Mouse (Mus musculus): ENCODE data around the gene Plek. TPM values are rescaled to one million over a fixed set of nuclear protein-coding genes. Genes with fewer than 3 reads are reported as not detected.

The Plek gene
- polyA plus RNA-seq, 1 experiment from 2014 or later = 3.7 TPM

- Histone ChIP-seq H3K4me2 (no peak overlapping the region), H3K9ac (no peak overlapping the region), H3K4me3 (replicated peaks) (no peak overlapping the region), H3K9me3 (no peaks in the 10 kb centered on the region), H3K36me3 (replicated peaks) (peaks cover 10% of the 10 kb centered on the region), H3K4me1 (peaks cover under 1% of the 10 kb centered on the region; the same call in 1 of the 2 replicates), H3K27ac (no peak overlapping the region), H3K27me3 (no peaks in the 10 kb centered on the region)
- ATAC-seq (ENCODE audit: low FRiP score) = no peak
- WGBS = 88% methylated on average over 6 of the region's 6 CpGs
Observed at GRCm38 (mm10) chr11:16957030-16957429, 95.2 kb downstream of the Plek start.

- Histone ChIP-seq H3K9ac (no peak overlapping the region), H3K27ac (no peak overlapping the region), H3K27me3 (no peaks in the 10 kb centered on the region), H3K4me3 (replicated peaks) (no peak overlapping the region), H3K4me1 (peaks cover 7% of the 10 kb centered on the region), H3K9me3 (no peaks in the 10 kb centered on the region), H3K4me2 (no peak overlapping the region), H3K36me3 (replicated peaks) (peaks cover 10% of the 10 kb centered on the region)
- WGBS = 89% methylated on average over 6 of the region's 6 CpGs
- ATAC-seq (ENCODE audit: low FRiP score) = no peak
Observed at GRCm38 (mm10) chr11:16956115-16956862, 95.9 kb downstream of the Plek start.

GRCm38 (mm10) chr11:16951761-16952010 lies 100.5 kb downstream of the Plek start:
- ATAC-seq (ENCODE audit: low FRiP score) = no peak
- H3K27ac ChIP-seq = peak overlapping the region; percentile 76

GRCm38 (mm10) chr11:16950976-16951760 lies 101.0 kb downstream of the Plek start, which contains the start of gene Fbxo48:
Gene Fbxo48 (plus strand): TSS chr11:16951375.
- H3K4me2 ChIP-seq = peak within 1 kb of the TSS; percentile 74

More at GRCm38 (mm10) chr11:16951761-16952010, 100.5 kb downstream of the Plek start:
- H3K4me1 ChIP-seq = peaks cover 7% of the 10 kb centered on the region
- H3K9me3 ChIP-seq = no peaks in the 10 kb centered on the region
- whole genome bisulfite sequencing = 7% methylated on average over 9 of the region's 9 CpGs
- H3K36me3 ChIP-seq (replicated peaks) = peaks cover 3% of the 10 kb centered on the region; the same call in 1 of the 2 replicates
- H3K9ac ChIP-seq = peak overlapping the region; percentile 70
- H3K27me3 ChIP-seq = no peaks in the 10 kb centered on the region
- H3K4me2 ChIP-seq = peak overlapping the region; percentile 74
- peak overlapping the region; percentile 66 for H3K4me3 ChIP-seq (replicated peaks)

GRCm38 (mm10) chr11:16950226-16950975 lies 101.8 kb downstream of the Plek start:
- Histone ChIP-seq H3K9me3 (no peaks in the 10 kb centered on the region), H3K4me1 (peaks cover 7% of the 10 kb centered on the region), H3K27me3 (no peaks in the 10 kb centered on the region), H3K4me2 (peak overlapping the region; percentile 74), H3K27ac (no peak overlapping the region), H3K4me3 (replicated peaks) (peak overlapping the region; percentile 66), H3K9ac (peak overlapping the region; percentile 36; the same call in 1 of the 2 replicates), H3K36me3 (replicated peaks) (no peaks in the 10 kb centered on the region; the same call in 1 of the 2 replicates)
- WGBS = 49% methylated on average over 13 of the region's 13 CpGs
- ATAC-seq (ENCODE audit: low FRiP score) = no peak

More at GRCm38 (mm10) chr11:16950976-16951760, 101.0 kb downstream of the Plek start, which contains the start of gene Fbxo48:
- Histone ChIP-seq H3K4me3 (replicated peaks) (peak within 1 kb of the TSS; percentile 66), H3K9ac (peak within 1 kb of the TSS; percentile 70), H3K9me3 (no peaks in the 10 kb centered on the region), H3K36me3 (replicated peaks) (no peaks in the 10 kb centered on the region; the same call in 1 of the 2 replicates), H3K4me1 (peaks cover 7% of the 10 kb centered on the region), H3K27ac (peak within 1 kb of the TSS; percentile 76), H3K27me3 (no peaks in the 10 kb centered on the region)
- WGBS = under 1% methylated on average over 38 of the region's 38 CpGs
- ATAC-seq (ENCODE audit: low FRiP score) = peak; percentile 100

- ATAC-seq (ENCODE audit: low FRiP score) = no peak
- Histone ChIP-seq H3K4me1 (peaks cover 7% of the 10 kb centered on the region), H3K27ac (no peak overlapping the region), H3K9ac (no peak overlapping the region), H3K27me3 (no peaks in the 10 kb centered on the region), H3K4me3 (replicated peaks) (no peak overlapping the region), H3K9me3 (no peaks in the 10 kb centered on the region), H3K4me2 (no peak overlapping the region), H3K36me3 (replicated peaks) (no peaks in the 10 kb centered on the region; the same call in 1 of the 2 replicates)
- 26% methylated on average over 1 of the region's 1 CpGs for WGBS
Observed at GRCm38 (mm10) chr11:16948756-16949155, 103.4 kb downstream of the Plek start.

- Histone ChIP-seq H3K9me3 (no peaks in the 10 kb centered on the region), H3K4me1 (peaks cover 5% of the 10 kb centered on the region; the same call in 1 of the 2 replicates), H3K27me3 (no peaks in the 10 kb centered on the region), H3K27ac (no peak overlapping the region), H3K4me2 (no peak overlapping the region), H3K4me3 (replicated peaks) (no peak overlapping the region), H3K36me3 (replicated peaks) (no peaks in the 10 kb centered on the region), H3K9ac (no peak overlapping the region)
- 85% methylated on average over 4 of the region's 4 CpGs for WGBS
- ATAC-seq (ENCODE audit: low FRiP score) = no peak
Observed at GRCm38 (mm10) chr11:16943016-16943415, 109.2 kb downstream of the Plek start.

GRCm38 (mm10) chr11:16941973-16942452 lies 110.2 kb downstream of the Plek start:
- H3K4me3 ChIP-seq (replicated peaks) = no peak overlapping the region
- no peaks in the 10 kb centered on the region for H3K36me3 ChIP-seq (replicated peaks)
- H3K27me3 ChIP-seq = no peaks in the 10 kb centered on the region
- no peaks in the 10 kb centered on the region for H3K9me3 ChIP-seq
- ATAC-seq (ENCODE audit: low FRiP score) = peak; percentile 68
- H3K9ac ChIP-seq = no peak overlapping the region
- 74% methylated on average over 4 of the region's 4 CpGs for WGBS
- no peak overlapping the region for H3K4me2 ChIP-seq
- peaks cover 5% of the 10 kb centered on the region; the same call in 1 of the 2 replicates for H3K4me1 ChIP-seq
- no peak overlapping the region for H3K27ac ChIP-seq

- Histone ChIP-seq H3K4me1 (peaks cover 5% of the 10 kb centered on the region; the same call in 1 of the 2 replicates), H3K9me3 (no peaks in the 10 kb centered on the region), H3K27ac (0 out of 2 replicates have a peak overlapping the region, but pooled peaks have one; percentile 21), H3K4me3 (replicated peaks) (no peak overlapping the region), H3K27me3 (no peaks in the 10 kb centered on the region), H3K9ac (no peak overlapping the region), H3K36me3 (replicated peaks) (no peaks in the 10 kb centered on the region), H3K4me2 (no peak overlapping the region)
- 65% methylated on average over 4 of the region's 4 CpGs for WGBS
- peak; percentile 66; the same call in 1 of the 2 replicates for ATAC-seq (ENCODE audit: low FRiP score)
Observed at GRCm38 (mm10) chr11:16941103-16941793, 110.9 kb downstream of the Plek start.

- Histone ChIP-seq H3K27ac (no peak overlapping the region), H3K9me3 (no peaks in the 10 kb centered on the region), H3K4me2 (no peak overlapping the region), H3K4me3 (replicated peaks) (no peak overlapping the region), H3K4me1 (no peaks in the 10 kb centered on the region), H3K36me3 (replicated peaks) (no peaks in the 10 kb centered on the region), H3K27me3 (no peaks in the 10 kb centered on the region), H3K9ac (no peak overlapping the region)
- WGBS = 69% methylated on average over 6 of the region's 6 CpGs
- no peak for ATAC-seq (ENCODE audit: low FRiP score)
Observed at GRCm38 (mm10) chr11:16935577-16936236, 116.5 kb downstream of the Plek start.

- H3K27me3 ChIP-seq = no peaks in the 10 kb centered on the region
- no peaks in the 10 kb centered on the region for H3K4me1 ChIP-seq
- ATAC-seq (ENCODE audit: low FRiP score) = no peak
- no peak overlapping the region for H3K4me3 ChIP-seq (replicated peaks)
- H3K36me3 ChIP-seq (replicated peaks) = no peaks in the 10 kb centered on the region
- H3K9me3 ChIP-seq = no peaks in the 10 kb centered on the region
- H3K4me2 ChIP-seq = no peak overlapping the region
- no peak overlapping the region for H3K27ac ChIP-seq
- WGBS = 89% methylated on average over 3 of the region's 3 CpGs
- no peak overlapping the region for H3K9ac ChIP-seq
Observed at GRCm38 (mm10) chr11:16932159-16932558, 120.0 kb downstream of the Plek start.

Data from forebrain, embryonic 12.5 days (tissue).